Mouse (Mus musculus) mouse trophoblast stem cell (cell line): ENCODE measurements around the gene C1qtnf12.

Experiments
- in situ Hi-C, 2 experiments: fragments of 300-500 bp; cut with MseI, MboI; formaldehyde crosslinking; loops; 2 replicates in 1 of 2; 3 replicates in 1 of 2; pipeline ENCODE4 v1.15.1; 2025

The C1qtnf12 gene

DNA sequence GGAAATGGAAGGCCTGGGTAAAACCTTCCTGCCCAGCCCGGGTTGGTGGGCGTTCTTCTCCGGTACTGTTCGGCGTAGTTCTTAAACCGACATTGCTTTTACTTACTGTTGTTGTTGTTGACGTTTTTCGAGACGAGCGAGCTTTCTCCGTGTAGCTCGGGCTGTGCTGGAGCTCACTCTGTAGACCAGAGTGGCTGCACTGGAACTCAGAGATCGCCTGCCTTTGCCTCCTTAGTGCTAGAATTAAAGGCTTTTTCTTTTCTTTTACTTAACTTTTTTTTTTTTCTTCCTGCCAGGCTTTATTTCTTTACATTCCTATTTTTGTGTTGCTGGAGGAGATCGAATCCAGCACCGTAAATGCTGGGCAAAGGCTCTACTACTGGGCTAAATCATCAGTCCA, 31.5 kb downstream of the C1qtnf12 start:
- in situ Hi-C loops = no loop called here

DNA sequence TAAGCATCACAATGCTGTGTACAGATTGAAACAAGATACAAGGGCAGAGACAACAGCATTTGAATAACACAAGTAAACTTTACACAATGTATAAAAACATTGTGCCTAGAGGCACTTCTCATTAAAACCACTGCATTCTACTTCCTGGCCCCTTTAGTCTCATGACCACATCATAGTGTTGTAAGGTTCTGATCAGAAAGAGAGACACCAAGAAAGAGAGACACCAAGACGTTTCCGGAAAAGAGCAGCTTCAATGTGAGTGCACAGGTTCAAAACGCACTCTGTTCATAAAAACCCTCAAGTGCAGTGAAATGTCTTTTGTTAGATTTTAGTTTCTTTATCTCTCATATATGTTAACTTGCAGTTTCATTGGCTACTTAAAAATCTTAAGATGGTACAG, 42.0 kb downstream of the C1qtnf12 start:
- in situ Hi-C loops = no loop called here

- in situ Hi-C loops = no loop called here
Observed at GRCm38 (mm10) chr4:156008369-156008768, 46.3 kb downstream of the C1qtnf12 start.

DNA sequence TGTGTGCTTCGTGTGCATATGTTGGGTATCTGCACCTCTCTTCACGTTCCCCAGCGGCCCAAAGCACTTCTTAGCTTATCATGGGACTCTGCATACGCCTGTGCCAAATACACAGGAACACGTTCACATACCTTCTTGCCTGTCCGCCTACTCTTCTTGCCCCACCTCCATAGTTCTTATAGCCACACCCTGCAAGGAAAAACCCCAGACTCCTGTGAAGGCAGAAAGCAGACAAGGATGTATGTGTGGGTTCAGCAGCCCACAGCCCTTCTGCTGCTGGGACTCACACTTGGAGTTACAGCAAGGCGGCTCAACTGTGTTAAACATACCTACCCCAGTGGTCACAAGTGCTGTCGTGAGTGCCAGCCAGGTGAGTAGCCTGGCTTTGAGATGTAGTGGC, 51.5 kb downstream of the C1qtnf12 start, which contains the start of gene Tnfrsf4:
Tnfrsf4 (plus strand) TSS at position 207 of the 400 bp plus-strand sequence.
- in situ Hi-C loops = no loop called here

DNA sequence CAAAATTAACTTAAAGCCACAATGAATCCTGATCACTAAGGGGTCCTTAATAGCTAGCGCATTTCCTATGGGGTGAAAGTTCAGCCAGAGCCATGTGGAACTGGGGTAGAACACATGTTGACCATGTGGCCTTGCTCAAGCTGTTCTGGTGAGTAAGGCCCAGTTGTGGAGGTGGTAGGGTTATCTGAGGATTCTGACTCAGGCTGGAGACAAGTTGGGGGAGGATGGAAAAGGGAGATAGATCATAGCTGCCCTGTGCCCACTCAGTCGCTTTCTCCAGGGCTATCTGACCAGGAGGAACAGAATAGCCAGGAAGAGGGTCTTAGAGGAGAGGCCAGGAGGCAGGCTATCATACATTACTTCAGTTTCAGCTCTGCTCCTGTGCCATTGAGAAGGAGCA, 52.3 kb downstream of the C1qtnf12 start:
- in situ Hi-C loops = no loop called here
